Mouse (Mus musculus): ENCODE measurements around the gene Add3.

The Add3 gene

GRCm38 (mm10) chr19:53140044-53140803 is at the start of gene Add3:
Add3 (plus strand) TSS chr19:53140443.
- DNase-seq (ENCODE audit: extremely low spot score, low read depth, low spot score): no peak

DNA sequence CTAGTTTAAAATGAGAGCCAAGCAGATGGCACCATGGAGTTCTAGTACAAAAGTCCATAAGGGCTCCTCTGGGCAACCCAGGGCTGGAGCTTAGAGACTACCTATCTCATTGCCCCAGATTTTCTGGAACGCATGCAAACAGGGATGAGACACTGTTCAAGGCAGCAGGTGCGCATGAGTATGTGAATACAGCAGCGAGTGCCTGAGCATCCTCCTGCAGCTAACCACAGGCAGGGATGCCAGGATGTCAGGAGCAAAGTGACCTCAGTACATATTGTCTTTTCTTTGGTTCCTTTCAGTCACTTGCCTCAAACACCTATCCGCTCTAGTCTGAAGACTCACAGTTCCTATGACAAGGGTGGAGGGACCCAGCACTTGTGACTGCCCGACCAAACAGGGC is 49.6 kb upstream of the Add3 start:
- no peak for DNase-seq (ENCODE audit: extremely low spot score, low read depth, low spot score)

GRCm38 (mm10) chr19:53092251-53092650 is 48.0 kb upstream of the Add3 start:
- DNase-seq (ENCODE audit: extremely low spot score, low read depth, low spot score): no peak

DNA sequence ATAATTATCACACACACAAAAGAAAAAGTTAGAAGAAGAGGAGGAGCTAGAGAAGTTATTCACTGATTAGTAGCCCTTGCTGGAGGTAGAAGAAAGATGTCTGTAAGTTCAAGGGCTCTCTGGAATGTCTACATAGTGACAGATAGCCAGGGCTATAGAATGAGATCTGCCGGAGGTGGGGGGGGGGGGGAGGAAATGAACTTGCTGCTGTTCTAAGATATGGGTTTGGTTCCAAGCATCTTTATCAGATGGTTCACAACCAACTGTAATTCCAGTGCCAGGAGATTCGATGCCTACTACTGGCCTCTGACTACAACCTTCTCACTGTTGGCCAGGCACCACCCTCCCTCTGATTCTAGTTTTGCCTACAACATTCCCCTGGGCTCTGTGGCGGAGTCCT is 46.9 kb upstream of the Add3 start:
- DNase-seq (ENCODE audit: extremely low spot score, low read depth, low spot score): no peak

DNA sequence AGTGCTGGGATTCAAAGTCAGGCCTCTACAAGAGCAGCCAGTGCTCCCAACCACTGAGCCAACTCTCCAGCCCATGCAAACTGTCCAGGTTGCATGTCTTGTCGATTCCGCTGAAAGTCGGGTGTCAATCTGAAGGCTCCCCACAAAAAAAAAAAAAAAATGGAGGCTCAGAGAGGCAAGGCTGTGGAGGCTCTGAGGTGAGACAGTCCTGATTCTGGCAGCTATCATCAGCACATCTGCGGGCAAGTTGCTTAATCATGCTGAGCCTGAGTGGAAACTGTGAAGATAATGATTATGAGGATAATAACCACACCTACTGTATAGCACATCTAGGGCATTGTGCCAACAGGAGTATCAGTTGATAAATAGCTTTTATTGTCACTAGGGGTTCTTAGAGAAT is 45.6 kb upstream of the Add3 start:
- DNase-seq (ENCODE audit: extremely low spot score, low read depth, low spot score): no peak

- no peak for DNase-seq (ENCODE audit: extremely low spot score, low read depth, low spot score)
Observed at GRCm38 (mm10) chr19:53101374-53102300, 38.6 kb upstream of the Add3 start.

GRCm38 (mm10) chr19:53105374-53106090 is 34.7 kb upstream of the Add3 start:
- no peak for DNase-seq (ENCODE audit: extremely low spot score, low read depth, low spot score)

- DNase-seq (ENCODE audit: extremely low spot score, low read depth, low spot score): no peak
Observed at GRCm38 (mm10) chr19:53106952-53107351, 33.3 kb upstream of the Add3 start.

DNA sequence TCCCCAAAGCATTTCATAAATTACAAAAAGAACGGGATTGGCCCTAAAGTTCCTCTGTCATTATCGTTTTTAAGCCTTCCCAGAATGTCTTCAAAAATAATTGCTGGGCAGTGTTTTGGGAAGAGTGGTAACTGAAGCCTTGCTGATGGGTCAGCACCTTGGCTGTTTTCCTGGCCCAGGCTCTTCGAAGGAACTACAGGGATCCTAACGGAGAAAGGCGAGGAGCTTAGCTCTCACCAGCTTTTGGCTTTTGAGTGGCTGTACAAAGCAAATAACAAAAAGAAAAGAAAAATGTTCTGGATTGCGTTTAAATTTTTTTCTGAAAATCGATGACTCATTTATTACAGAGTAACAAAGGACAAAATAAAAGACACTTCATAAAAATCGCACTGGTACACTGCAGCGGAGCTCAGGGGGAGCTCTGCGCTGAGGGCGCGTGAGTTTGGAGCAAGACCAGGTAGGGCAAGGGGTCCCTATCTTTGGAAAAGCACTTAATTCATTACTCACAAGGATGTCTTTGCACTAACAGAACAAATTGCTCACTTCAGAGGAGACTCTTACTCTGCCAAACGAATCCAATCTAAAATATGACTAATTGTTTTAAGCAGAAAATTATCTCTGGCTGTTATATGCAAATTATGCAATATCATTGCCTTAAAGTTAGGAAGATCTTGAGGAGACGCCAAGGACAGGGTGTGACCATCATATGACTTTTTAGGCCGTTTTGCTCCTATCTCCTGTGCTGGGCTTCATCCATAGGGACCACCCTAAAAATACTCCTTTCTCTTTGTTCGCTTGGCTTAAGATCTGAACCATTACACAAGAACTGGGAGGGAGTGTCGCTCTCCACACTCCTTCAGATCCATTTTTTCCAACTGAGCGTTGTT is 32.6 kb upstream of the Add3 start:
- DNase-seq (ENCODE audit: extremely low spot score, low read depth, low spot score): no peak

GRCm38 (mm10) chr19:53111996-53112590 is 28.1 kb upstream of the Add3 start:
- DNase-seq (ENCODE audit: extremely low spot score, low read depth, low spot score): no peak

GRCm38 (mm10) chr19:53119255-53119795 is 20.9 kb upstream of the Add3 start:
- DNase-seq (ENCODE audit: extremely low spot score, low read depth, low spot score): no peak

DNA sequence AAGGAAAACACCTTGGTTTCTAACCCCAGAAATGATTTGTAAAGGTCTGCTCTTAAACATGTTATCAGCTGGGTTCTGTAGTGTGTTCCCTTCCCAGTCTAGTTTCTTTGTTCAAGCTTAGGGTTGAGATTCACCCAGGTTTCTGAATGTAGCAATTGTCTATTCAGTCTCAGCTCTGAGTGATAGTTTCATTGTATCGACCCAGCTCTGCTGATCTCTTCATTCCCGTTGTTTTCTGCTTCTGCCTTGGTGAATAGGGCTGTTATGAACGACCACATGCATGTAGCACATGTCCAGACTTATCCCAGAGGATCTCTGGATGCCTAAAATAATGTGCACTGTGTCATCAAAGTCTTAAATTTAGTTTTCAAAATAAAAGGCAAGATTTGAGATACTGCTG is 19.8 kb upstream of the Add3 start:
- DNase-seq (ENCODE audit: extremely low spot score, low read depth, low spot score): no peak

GRCm38 (mm10) chr19:53122641-53123241 is 17.5 kb upstream of the Add3 start:
- no peak for DNase-seq (ENCODE audit: extremely low spot score, low read depth, low spot score)

GRCm38 (mm10) chr19:53123301-53123700 is 16.9 kb upstream of the Add3 start:
- no peak for DNase-seq (ENCODE audit: extremely low spot score, low read depth, low spot score)

- DNase-seq (ENCODE audit: extremely low spot score, low read depth, low spot score): no peak
Observed at GRCm38 (mm10) chr19:53125679-53126078, 14.6 kb upstream of the Add3 start.

- no peak for DNase-seq (ENCODE audit: extremely low spot score, low read depth, low spot score)
Observed at GRCm38 (mm10) chr19:53126546-53126945, 13.7 kb upstream of the Add3 start.

DNA sequence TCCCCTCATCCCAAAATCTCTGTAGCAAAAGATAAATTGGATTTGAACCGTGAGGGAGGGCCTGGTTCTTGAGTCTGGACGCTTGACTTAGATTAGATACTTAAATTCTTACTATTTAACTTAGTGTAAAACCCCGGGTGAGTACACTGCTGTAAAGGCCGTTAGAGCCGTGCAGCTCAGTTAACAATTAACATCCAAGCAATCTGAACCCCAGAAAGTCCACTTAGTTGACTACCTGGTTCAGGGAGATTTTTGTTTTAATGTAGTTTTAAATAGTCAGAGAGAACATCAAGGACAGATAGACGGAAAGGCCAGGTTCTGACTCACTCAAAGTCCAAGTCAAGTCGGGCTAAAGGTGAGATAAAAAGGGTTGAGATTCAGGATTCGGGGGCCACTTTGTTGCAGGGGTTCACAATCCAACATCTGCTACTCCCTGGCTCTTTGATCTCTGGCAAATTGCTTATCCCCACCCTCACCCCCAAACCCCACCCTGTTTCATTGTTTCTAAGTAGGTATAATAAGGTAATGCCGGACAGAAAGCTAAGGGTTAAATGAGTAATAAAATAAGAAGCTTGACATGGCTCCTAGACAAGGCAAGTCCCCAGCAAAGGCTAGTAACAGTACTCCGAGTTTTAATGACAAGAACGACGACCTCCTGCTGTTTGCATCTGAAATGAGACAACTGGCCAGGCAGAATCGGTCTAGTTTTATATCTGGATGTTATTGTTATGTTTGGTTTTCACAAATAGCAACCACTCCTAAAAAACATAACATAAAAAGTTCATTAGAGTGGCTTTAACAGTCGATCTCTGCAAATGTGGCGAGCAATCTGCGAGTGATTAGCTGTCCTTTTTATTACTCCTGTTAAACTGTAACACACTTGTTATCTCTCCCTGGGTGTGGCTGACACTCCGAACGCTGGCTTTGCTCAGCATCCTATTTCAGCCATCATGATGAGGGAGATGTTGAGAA is 12.6 kb upstream of the Add3 start:
- DNase-seq (ENCODE audit: extremely low spot score, low read depth, low spot score): no peak

Measured in hindlimb bud, embryonic 11.5 days (tissue).